Mouse (Mus musculus) heart, embryonic 13.5 days (tissue): ENCODE data around the gene Hnrnpl. TPM values are rescaled to one million over a fixed set of nuclear protein-coding genes. Genes with fewer than 3 reads are reported as not detected.

Experiments
- ATAC-seq: fragments of 200-750 bp; cut with Nextera tagmentation; 2 replicates; pipeline ENCODE4 v1.8.0; 2017; ENCODE audit warnings: moderate TSS enrichment; ENCODE audit not compliant: insufficient number of reproducible peaks, low FRiP score, low TSS enrichment; ENCODE audit errors: extremely low read depth
- H3K27ac ChIP-seq: fragments of 300-500 bp; sonication (generic); replicated peaks from 2 replicates; pipeline ENCODE4 v1.5.1; 2015; ENCODE audit warnings: moderate library complexity, mild to moderate bottlenecking, inconsistent platforms
- H3K27me3 ChIP-seq: fragments of 300-500 bp; sonication (generic); replicated peaks from 2 replicates; pipeline ENCODE4 v1.6.1; 2015; ENCODE audit warnings: mild to moderate bottlenecking, inconsistent platforms
- H3K36me3 ChIP-seq: fragments of 300-500 bp; sonication (generic); 2 replicates; pipeline ENCODE4 v1.6.1; 2015; ENCODE audit warnings: mild to moderate bottlenecking, inconsistent platforms
- H3K4me1 ChIP-seq: fragments of 300-500 bp; sonication (generic); 2 replicates; pipeline ENCODE4 v1.6.1; 2015; ENCODE audit warnings: inconsistent platforms
- H3K4me2 ChIP-seq: fragments of 300-500 bp; sonication (generic); 2 replicates; pipeline ENCODE4 v1.6.1; 2015; ENCODE audit warnings: inconsistent platforms, mild to moderate bottlenecking, moderate library complexity
- H3K4me3 ChIP-seq: fragments of 300-500 bp; sonication (generic); 2 replicates; pipeline ENCODE4 v1.5.1; 2015; ENCODE audit warnings: moderate library complexity, mild to moderate bottlenecking, inconsistent platforms
- H3K9ac ChIP-seq: fragments of 300-500 bp; sonication (generic); 2 replicates; pipeline ENCODE4 v1.6.1; 2015; ENCODE audit warnings: inconsistent platforms, mild to moderate bottlenecking, moderate library complexity
- H3K9me3 ChIP-seq: fragments of 300-500 bp; sonication (generic); 2 replicates; pipeline ENCODE4 v1.6.1; 2016; ENCODE audit warnings: inconsistent platforms
- WGBS: fragments of 180-500 bp; shearing (Covaris S2); methylation state at CpG from one replicate; pipeline ENCODE4 v1.1.7; 2015; ENCODE audit warnings: mixed read lengths; 5-methylcytosine and 5-hydroxymethylcytosine counted together
- polyA plus RNA-seq: library from polyadenylated mRNA; unstranded; fragments of >200 nt; fragmentation: Nextera tagmentation; extraction: Ambion mirVana; gene quantifications from 2 replicates; pipeline ENCODE4 v1.2.1, GENCODE M21; 2015

Gene Hnrnpl
- polyA plus RNA-seq, 1 experiment from 2014 or later = 168 TPM

DNA sequence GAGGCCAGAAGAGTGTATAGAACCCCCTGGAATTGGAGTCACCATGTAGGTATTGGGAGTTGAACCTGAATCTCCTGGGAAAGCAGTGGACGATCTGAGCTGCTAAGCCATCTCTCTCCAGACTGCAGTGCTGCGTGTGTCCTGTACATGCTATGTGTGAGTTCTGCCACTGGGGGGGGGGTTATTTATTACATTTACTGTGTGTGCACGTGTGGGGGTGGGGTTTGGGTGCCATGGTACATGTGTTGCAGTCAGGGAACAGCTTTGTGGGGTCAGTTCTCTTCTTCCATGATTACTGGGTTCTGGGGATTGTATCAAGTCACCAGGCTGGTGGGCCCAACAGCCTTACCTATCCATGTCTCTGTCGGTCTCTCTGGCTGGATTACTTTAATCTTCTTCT lies 1.5 kb upstream of the Hnrnpl start:
- WGBS = 89% methylated on average over 4 of the region's 4 CpGs
- Histone ChIP-seq H3K4me2 (no peak overlapping the region), H3K9me3 (no peaks in the 10 kb centered on the region), H3K4me3 (no peak overlapping the region), H3K9ac (no peak overlapping the region), H3K36me3 (peaks cover 3% of the 10 kb centered on the region), H3K27me3 (no peaks in the 10 kb centered on the region), H3K27ac (no peak overlapping the region), H3K4me1 (peaks cover 37% of the 10 kb centered on the region)
- ATAC-seq = no peak

DNA sequence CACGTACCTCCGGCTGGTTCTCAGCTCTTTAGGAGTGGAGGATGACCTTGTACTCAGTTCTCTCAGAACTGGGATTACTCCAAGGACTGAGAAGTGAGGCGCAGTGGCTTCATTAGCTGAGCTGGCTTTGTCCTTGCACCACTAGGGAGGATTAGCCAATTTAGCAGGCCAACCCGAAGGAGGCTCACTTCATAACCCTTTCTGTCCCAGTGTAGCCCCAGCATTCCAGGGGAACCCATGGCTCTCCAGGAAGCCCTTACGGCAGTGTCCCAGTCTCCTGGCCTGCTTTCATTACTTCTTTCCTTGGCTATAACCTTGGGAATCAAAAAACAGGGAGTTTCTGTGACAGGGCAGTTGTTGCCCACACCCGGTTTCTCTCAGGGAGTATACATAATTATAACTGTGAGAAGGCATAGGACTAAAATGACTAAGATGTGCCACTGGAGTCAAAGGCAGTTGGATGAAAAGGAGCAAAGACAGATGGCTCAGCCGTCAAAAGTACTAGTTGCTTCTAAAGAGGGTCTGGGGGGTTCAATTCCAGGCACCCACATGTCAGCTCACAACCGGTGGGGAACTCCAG lies 610 bp upstream of the Hnrnpl start:
- Histone ChIP-seq H3K4me2 (peak overlapping the region; percentile 98), H3K36me3 (peaks cover 11% of the 10 kb centered on the region), H3K9me3 (no peaks in the 10 kb centered on the region), H3K27me3 (no peaks in the 10 kb centered on the region), H3K27ac (peak overlapping the region; percentile 100), H3K9ac (peak overlapping the region; percentile 98), H3K4me3 (peak overlapping the region; percentile 86), H3K4me1 (peaks cover 37% of the 10 kb centered on the region)
- WGBS = 47% methylated on average over 6 of the region's 8 CpGs
- no peak for ATAC-seq

DNA sequence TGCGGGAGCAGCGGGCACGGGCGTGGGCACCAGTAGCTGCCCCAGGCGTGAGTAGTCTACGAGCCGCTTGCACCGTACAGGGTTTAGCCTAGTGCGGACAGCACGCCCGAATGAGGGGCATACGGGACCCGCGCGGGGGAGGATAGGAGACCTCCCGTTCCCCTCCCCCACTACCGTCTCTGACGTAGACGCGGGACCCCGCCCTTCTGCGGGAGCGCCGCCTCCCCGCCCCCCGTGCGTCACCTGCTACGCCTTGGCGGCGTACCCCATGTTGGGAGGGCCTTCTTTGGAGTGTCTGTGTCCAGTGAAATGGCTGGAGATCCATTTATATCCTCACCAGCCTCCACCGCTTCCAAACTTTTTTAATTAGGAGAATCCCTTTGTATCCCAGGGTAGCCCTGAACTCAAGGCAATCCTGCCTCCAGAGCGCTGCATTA lies 634 bp downstream of the Hnrnpl start:
- under 1% methylated on average over 29 of the region's 32 CpGs for WGBS
- Histone ChIP-seq H3K4me1 (peaks cover 37% of the 10 kb centered on the region), H3K27ac (peak overlapping the region; percentile 100), H3K27me3 (no peaks in the 10 kb centered on the region), H3K36me3 (peaks cover 24% of the 10 kb centered on the region), H3K9me3 (no peaks in the 10 kb centered on the region), H3K9ac (peak overlapping the region; percentile 98), H3K4me2 (peak overlapping the region; percentile 98), H3K4me3 (peak overlapping the region; percentile 86)
- peak; percentile 68 for ATAC-seq

DNA sequence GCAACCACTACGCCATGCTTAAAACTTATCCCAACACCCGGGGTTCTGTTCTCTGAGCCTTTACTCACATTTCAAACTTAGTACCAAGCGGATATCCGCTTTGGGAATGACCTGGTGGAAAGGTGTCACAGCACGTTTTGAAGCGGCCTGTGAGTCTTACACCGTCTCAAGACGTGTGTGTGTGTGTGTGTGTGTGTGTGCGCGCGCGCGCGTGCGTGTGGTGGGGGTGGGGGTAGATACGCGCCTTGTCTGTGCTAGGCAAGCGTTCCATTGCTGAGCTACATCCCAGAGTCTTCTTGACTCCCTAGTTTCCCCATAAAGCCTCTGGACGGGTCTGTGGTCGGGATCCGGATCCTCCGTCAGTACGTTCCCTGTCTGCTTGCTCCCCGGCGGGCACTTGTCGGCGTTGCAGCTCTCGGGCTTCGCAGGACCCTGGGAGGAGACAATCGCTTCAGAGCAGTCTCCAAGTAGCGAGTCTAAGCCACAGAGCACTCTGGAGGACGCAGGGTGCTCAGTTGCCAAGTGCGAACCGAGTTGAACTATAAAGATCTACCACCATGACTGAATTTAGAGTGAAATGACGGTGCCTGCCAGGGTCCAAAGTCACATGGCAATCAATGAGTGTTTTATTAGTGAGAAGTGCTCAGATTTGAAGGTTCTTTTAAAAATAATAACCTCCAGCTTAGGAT lies 1.2 kb downstream of the Hnrnpl start:
- no peaks in the 10 kb centered on the region for H3K9me3 ChIP-seq
- WGBS = under 1% methylated on average over 35 of the region's 35 CpGs
- H3K4me1 ChIP-seq = peaks cover 40% of the 10 kb centered on the region
- no peaks in the 10 kb centered on the region for H3K27me3 ChIP-seq
- H3K36me3 ChIP-seq = peaks cover 29% of the 10 kb centered on the region
- H3K9ac ChIP-seq = peak overlapping the region; percentile 98
- peak overlapping the region; percentile 98 for H3K4me2 ChIP-seq
- H3K4me3 ChIP-seq = peak overlapping the region; percentile 86
- ATAC-seq = 0 out of 2 replicates have a peak, but pooled peaks have one; percentile 4
- H3K27ac ChIP-seq = peak overlapping the region; percentile 100

DNA sequence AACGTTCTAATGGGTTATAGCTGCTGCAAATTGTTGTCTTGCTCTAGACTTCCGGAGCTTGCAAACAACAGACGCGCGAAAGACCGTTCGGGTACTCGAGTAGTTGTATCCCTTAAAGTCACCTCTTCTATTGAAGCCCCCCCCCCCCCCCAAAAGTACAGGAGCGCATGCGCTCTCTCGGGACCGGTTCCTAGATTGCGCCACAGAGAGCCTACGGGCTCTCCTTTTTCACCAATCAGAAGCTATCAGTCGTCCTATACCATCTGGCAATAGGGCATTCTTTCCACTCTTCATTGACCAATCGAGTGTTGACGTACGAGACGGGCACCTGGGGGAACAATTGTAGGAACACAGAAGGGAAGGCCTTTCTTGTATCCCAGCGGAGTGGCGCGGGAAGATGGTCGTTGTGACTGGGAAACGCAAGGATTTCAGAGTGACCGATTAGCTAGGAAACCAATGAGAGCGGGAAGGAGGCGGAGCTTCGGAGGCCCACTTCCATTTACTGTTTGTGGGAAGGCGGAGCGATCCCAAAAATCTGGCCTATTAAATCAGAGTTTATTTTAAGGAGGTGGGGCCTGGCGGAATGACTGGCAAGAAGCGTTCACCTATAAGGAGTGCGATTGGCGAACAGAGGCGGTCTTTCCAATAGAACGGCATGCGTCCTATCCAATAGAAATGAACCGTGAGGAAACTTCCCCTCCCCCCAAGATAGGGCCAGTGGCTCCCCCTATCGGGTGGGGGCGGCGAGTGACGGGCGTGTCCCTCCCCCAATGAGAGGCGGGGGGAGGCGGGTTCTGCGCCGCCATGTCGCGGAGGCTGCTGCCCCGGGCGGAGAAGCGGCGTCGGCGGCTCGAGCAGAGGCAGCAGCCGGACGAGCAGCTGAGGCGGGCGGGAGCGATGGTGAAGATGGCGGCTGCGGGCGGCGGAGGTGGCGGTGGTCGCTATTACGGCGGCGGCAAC lies 2.0 kb downstream of the Hnrnpl start:
- Histone ChIP-seq H3K9ac (peak overlapping the region; percentile 99), H3K9me3 (no peaks in the 10 kb centered on the region), H3K4me3 (peak overlapping the region; percentile 86), H3K4me2 (peak overlapping the region; percentile 99), H3K4me1 (peaks cover 48% of the 10 kb centered on the region), H3K27me3 (no peaks in the 10 kb centered on the region), H3K36me3 (peaks cover 38% of the 10 kb centered on the region), H3K27ac (peak overlapping the region; percentile 100)
- under 1% methylated on average over 66 of the region's 70 CpGs for WGBS
- peak; percentile 83 for ATAC-seq

DNA sequence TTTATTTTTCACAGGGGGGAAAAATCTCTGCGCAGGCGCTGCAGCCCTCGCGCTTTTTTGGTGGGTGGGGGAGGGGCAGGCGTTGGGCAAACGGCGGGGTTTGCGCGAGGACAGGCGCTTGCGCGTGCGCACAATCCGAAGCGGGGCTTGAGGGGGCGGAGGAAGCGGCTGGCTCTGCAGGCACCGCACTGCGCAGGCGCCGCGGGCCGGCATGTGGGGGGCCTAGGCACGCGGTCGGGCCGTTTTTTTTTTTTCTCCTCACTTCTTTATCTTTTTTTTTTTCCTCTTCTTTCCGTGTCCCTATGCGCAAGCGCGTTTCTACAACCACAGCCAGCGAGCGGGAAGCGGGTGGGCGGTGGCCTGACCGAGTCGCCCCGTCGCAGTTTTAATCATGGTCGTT lies 2.9 kb downstream of the Hnrnpl start:
- H3K4me1 ChIP-seq = peaks cover 57% of the 10 kb centered on the region

DNA sequence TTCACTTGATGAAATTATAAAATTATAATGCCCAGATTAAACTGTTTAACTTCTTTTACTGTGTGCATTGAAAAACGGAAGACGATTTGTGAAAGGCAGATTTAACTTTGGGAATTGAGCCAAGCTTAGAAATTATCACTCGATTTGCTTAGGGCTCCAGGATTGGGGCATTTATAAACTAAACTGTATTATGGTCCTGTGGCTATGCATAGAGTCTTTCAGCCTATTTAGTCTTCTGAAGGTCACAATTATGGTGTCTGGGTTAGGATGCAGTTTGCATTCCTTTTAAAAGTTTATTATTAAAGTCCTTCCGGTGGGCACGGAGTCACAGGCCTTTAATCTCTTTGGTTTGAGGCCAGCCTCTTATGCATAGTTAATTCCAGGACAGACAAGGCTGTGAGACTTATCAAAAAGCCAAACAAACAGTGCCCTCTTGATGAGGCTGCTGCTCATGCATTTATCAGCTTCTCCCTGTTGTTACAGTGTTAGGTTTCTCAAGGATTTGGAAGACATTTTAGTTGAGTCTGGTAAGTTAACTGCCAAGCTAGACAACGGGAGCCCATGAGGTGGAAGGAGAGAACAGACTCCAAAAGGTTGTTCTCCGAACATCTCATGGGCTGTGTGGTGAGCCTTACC lies 3.4 kb downstream of the Hnrnpl start:
- Histone ChIP-seq H3K4me1 (peaks cover 61% of the 10 kb centered on the region), H3K27me3 (no peaks in the 10 kb centered on the region), H3K4me2 (peak overlapping the region; percentile 99), H3K36me3 (peaks cover 52% of the 10 kb centered on the region), H3K9me3 (no peaks in the 10 kb centered on the region), H3K4me3 (peak overlapping the region; percentile 86), H3K27ac (peak overlapping the region; percentile 99), H3K9ac (peak overlapping the region; percentile 99)
- ATAC-seq = no peak
- WGBS = 3% methylated on average over 7 of the region's 7 CpGs

More for the DNA sequence above, 2.9 kb downstream of the Hnrnpl start:
- Histone ChIP-seq H3K36me3 (peaks cover 46% of the 10 kb centered on the region), H3K27me3 (no peaks in the 10 kb centered on the region), H3K9ac (peak overlapping the region; percentile 99), H3K9me3 (no peaks in the 10 kb centered on the region), H3K4me2 (peak overlapping the region; percentile 99), H3K4me3 (peak overlapping the region; percentile 86), H3K27ac (peak overlapping the region; percentile 99)
- under 1% methylated on average over 40 of the region's 40 CpGs for WGBS
- ATAC-seq = peak; percentile 65

DNA sequence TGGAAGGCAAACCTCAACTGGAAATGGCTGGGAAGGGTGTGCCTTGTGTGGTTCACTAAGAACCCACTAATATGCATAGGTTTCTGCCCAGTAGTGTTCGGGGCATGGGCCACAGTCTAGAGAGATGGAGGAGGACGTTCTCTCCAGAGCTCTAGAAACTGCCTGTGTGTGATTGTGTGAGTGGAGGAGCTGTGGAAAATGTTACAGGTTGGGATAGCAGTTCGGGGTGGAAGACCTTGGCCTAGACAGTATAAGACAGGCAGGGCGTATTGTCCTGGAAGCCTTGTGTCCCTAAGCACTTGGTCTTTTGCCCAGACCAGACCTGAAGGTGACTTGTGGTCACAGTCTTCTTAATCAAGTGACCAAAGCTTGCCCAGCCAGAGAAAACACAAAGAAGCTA lies 4.1 kb downstream of the Hnrnpl start:
- no peaks in the 10 kb centered on the region for H3K9me3 ChIP-seq
- peaks cover 65% of the 10 kb centered on the region for H3K4me1 ChIP-seq
- no peak for ATAC-seq
- H3K4me3 ChIP-seq = peak overlapping the region; percentile 86
- peak overlapping the region; percentile 99 for H3K27ac ChIP-seq
- no peaks in the 10 kb centered on the region for H3K27me3 ChIP-seq
- peak overlapping the region; percentile 99 for H3K4me2 ChIP-seq
- WGBS = 46% methylated on average over 4 of the region's 4 CpGs
- H3K36me3 ChIP-seq = peaks cover 58% of the 10 kb centered on the region
- H3K9ac ChIP-seq = peak overlapping the region; percentile 99

DNA sequence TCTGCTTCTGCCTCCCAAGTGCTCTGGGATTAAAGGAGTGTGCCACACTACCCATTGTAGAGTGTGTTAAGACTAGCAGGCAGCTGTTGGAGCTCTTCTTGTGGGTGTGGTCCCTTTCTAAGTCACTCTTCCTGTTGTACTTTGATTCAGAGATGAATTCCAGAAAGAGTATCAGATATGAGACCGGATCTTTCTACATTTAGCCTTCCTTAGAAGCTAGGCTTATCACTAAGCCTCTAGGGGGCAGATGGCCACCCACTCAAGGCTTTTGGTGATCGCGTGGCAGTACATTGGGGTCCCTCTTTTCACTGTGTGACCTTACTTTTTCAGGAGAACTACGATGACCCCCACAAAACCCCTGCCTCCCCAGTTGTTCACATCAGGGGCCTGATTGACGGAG lies 4.6 kb downstream of the Hnrnpl start:
- Histone ChIP-seq H3K9ac (peak overlapping the region; percentile 99), H3K27me3 (no peaks in the 10 kb centered on the region), H3K27ac (peak overlapping the region; percentile 99), H3K4me3 (peak overlapping the region; percentile 86), H3K4me2 (peak overlapping the region; percentile 99), H3K9me3 (no peaks in the 10 kb centered on the region), H3K4me1 (peaks cover 66% of the 10 kb centered on the region), H3K36me3 (peaks cover 63% of the 10 kb centered on the region)
- WGBS = 52% methylated on average over 5 of the region's 5 CpGs
- no peak for ATAC-seq

DNA sequence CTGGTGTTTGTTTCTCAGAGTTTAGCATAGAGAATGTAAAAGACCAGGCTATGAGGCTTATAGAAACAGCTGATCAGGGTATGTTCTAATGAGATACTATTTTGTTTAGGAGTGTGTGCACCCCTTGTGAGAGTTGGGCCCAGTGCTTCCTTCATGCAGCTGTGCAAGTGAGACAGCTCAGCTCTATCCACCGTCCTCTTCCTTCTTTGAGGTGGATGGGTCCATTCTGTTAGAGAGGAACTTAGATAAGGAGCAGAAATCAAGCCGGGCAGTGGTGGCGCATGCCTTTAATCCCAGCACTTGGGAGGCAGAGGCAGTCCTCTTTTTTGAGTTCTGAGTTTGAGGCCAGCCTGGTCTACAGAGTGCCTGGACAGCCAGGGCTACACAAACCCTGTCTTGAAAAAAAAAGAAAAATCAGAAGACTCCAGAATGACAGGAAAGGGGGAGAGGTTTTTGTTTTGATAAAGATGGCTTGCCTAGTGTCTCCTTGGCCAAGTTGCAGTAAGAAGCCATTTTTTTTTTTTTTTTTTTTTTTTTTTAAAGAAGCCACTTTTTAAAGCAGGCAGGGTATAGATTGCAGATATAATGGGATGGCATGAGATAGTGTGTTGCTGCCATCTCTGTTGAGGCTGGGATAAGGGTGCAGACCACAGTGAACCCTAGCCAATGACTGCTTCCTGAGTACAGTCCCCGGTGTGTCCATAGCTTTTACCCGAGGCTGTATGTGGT lies 6.1 kb downstream of the Hnrnpl start:
- H3K4me3 ChIP-seq = no peak overlapping the region
- H3K9ac ChIP-seq = peak overlapping the region; percentile 99
- peaks cover 79% of the 10 kb centered on the region for H3K36me3 ChIP-seq
- H3K4me1 ChIP-seq = peaks cover 75% of the 10 kb centered on the region
- WGBS = 58% methylated on average over 5 of the region's 5 CpGs
- H3K27me3 ChIP-seq = no peaks in the 10 kb centered on the region
- H3K9me3 ChIP-seq = no peaks in the 10 kb centered on the region
- H3K27ac ChIP-seq = peak overlapping the region; percentile 4; the same call in 1 of the 2 replicates
- no peak overlapping the region for H3K4me2 ChIP-seq
- no peak for ATAC-seq
